ENCODE assay signal across 28 mouse cellular contexts in genomic region chr2:70962921-70963320, GRCm38 (mm10).
DNase-seq lines count a peak whose midpoint lies in the region; ATAC-seq and TF ChIP-seq lines count a peak whose summit lies in the region.
"Had no signal": no experiment of that assay in that cellular context is flagged by ENCODE, and none has a peak within 500 bp of the region (broad histone marks: within the 10 kb centered on the region; RNA-seq: fewer than 3 reads in every experiment).

No protein-coding gene starts in this region.

- no peak overlapping the region for H3K9ac ChIP-seq in liver, adult 2 months (ENCODE audit: low read depth, low read length)
- no peak overlapping the region for H3K9ac ChIP-seq in liver, embryonic 11.5 days (ENCODE audit: low read depth, low read length)
- H3K9ac ChIP-seq: embryonic facial prominence, embryonic 13.5 days; limb, embryonic 13.5 days; liver, embryonic 14.5 days; lung, embryonic 14.5 days; midbrain, embryonic 15.5 days; neural tube, embryonic 15.5 days; stomach, embryonic 15.5 days had no signal

- no peaks in the 10 kb centered on the region for H3K27me3 ChIP-seq in liver, adult 2 months (ENCODE audit: control insufficient read depth, insufficient read depth, low read length)
- no peaks in the 10 kb centered on the region for H3K27me3 ChIP-seq in liver, embryonic 11.5 days (replicated peaks; ENCODE audit: control insufficient read depth, insufficient read depth, low read length)
- H3K27me3 ChIP-seq: embryonic facial prominence, embryonic 13.5 days; limb, embryonic 13.5 days; midbrain, embryonic 15.5 days; neural tube, embryonic 15.5 days; stomach, embryonic 15.5 days had no signal

- no peak for ATAC-seq in liver, embryonic 11.5 days (replicated peaks; ENCODE audit: low FRiP score)
- ATAC-seq: forebrain, embryonic 16.5 days; hindbrain, embryonic 16.5 days; midbrain, embryonic 15.5 days had no signal

- H3K36me3 ChIP-seq in liver, adult 2 months (ENCODE audit: control insufficient read depth, insufficient read depth, low read length), result peaks cover 3% of the 10 kb centered on the region; the same call in 1 of the 2 replicates
- peaks cover 2% of the 10 kb centered on the region; the same call in 1 of the 2 replicates for H3K36me3 ChIP-seq in liver, embryonic 11.5 days (ENCODE audit: control insufficient read depth, insufficient read depth, low read length)
- no peaks in the 10 kb centered on the region for H3K36me3 ChIP-seq in macrophage (ENCODE audit: inconsistent target)
- H3K36me3 ChIP-seq: midbrain, embryonic 10.5 days; midbrain, embryonic 15.5 days; stomach, embryonic 15.5 days had no signal

- H3K4me1 ChIP-seq in liver, adult 2 months (ENCODE audit: control insufficient read depth, insufficient read depth, low read length), result no peaks in the 10 kb centered on the region
- H3K4me1 ChIP-seq in liver, embryonic 11.5 days (replicated peaks; ENCODE audit: control insufficient read depth, insufficient read depth, low read length), result no peaks in the 10 kb centered on the region
- H3K4me1 ChIP-seq: embryonic facial prominence, embryonic 13.5 days; midbrain, embryonic 15.5 days; stomach, embryonic 15.5 days had no signal

- WGBS in liver, adult 2 months, result 47% methylated on average over 1 of the region's 1 CpGs
- 85% methylated on average over 1 of the region's 1 CpGs for WGBS in liver, embryonic 11.5 days
- WGBS in macrophage (ENCODE audit: missing documents), result 92% methylated on average over 1 of the region's 1 CpGs

- no peak overlapping the region for H3K27ac ChIP-seq in liver, adult 2 months (replicated peaks; ENCODE audit: insufficient read depth, low read depth, low read length)
- H3K27ac ChIP-seq in liver, embryonic 11.5 days (ENCODE audit: low read depth, low read length), result no peak overlapping the region
- H3K27ac ChIP-seq in macrophage, result peak overlapping the region; percentile 93
- H3K27ac ChIP-seq: embryonic facial prominence, embryonic 13.5 days; limb, embryonic 13.5 days; liver, embryonic 14.5 days; midbrain, embryonic 10.5 days; midbrain, embryonic 15.5 days; neural tube, embryonic 15.5 days; stomach, embryonic 15.5 days had no signal

- no peaks in the 10 kb centered on the region for H3K79me2 ChIP-seq in liver, adult 2 months (ENCODE audit: control insufficient read depth, insufficient read depth, low read length)
- H3K79me2 ChIP-seq in macrophage (ENCODE audit: inconsistent target), result peaks cover 11% of the 10 kb centered on the region; the same call in 1 of the 2 replicates

- no peak overlapping the region for H3K4me3 ChIP-seq in liver, adult 2 months (ENCODE audit: insufficient read depth, low read depth, low read length)
- no peak overlapping the region for H3K4me3 ChIP-seq in liver, embryonic 11.5 days (ENCODE audit: low read depth, low read length)
- H3K4me3 ChIP-seq in macrophage (ENCODE audit: inconsistent target), result no peak overlapping the region
- H3K4me3 ChIP-seq: embryonic facial prominence, embryonic 13.5 days; left cerebral cortex, adult 2 months; limb, embryonic 13.5 days; midbrain, embryonic 10.5 days; midbrain, embryonic 15.5 days; neural tube, embryonic 15.5 days; stomach, embryonic 15.5 days had no signal

- no peak for TF ChIP-seq POLR2A in liver, adult 2 months (IDR thresholded peaks at IDR 0.05; ENCODE audit: extremely low read depth, insufficient read depth, low read length)

- no peak for TF ChIP-seq CTCF in liver, adult 2 months (IDR thresholded peaks at IDR 0.05; ENCODE audit: low read depth, low read length)

- DNase-seq in liver, adult 2 months (ENCODE audit: extremely low read depth, low read depth, low spot score), result peak; percentile 77
- no peak for DNase-seq in liver, embryonic 11.5 days (ENCODE audit: low spot score)
- DNase-seq in A20 (ENCODE audit: low read depth, low spot score), result peak; percentile 46
- peak; percentile 53 for DNase-seq in adrenal gland, postnatal 10 days
- DNase-seq in frontal cortex, postnatal 36 days (ENCODE audit: low spot score in 2 of 2), result no peak
- DNase-seq in frontal cortex, postnatal 14 days (ENCODE audit: low spot score in 2 of 2), result no peak
- DNase-seq in embryo, embryonic 9.5 days (ENCODE audit: extremely low spot score), result no peak
- DNase-seq: cerebellum, adult 8-10 months; embryo, embryonic 11 days; gastrocnemius, postnatal 14 days; kidney, adult 9 months; kidney, postnatal 14 days; lung, embryonic 14.5 days; lung, postnatal 14 days; retina, postnatal 1 day; right cerebral cortex, postnatal 14 days; thymus, postnatal 25 days had no signal

- H3K4me2 ChIP-seq in liver, embryonic 11.5 days, result no peak overlapping the region
- H3K4me2 ChIP-seq: embryonic facial prominence, embryonic 13.5 days; limb, embryonic 13.5 days; lung, embryonic 14.5 days; midbrain, embryonic 15.5 days; neural tube, embryonic 15.5 days; stomach, embryonic 15.5 days had no signal

- H3K9me3 ChIP-seq in liver, embryonic 11.5 days (ENCODE audit: control insufficient read depth, low read length), result no peaks in the 10 kb centered on the region
- H3K9me3 ChIP-seq: embryonic facial prominence, embryonic 13.5 days; limb, embryonic 13.5 days; midbrain, embryonic 10.5 days; midbrain, embryonic 15.5 days; neural tube, embryonic 15.5 days; stomach, embryonic 15.5 days had no signal

Comparison
In these comparisons a context has a peak if more than half of its experiments do, and no peak if none do; other contexts are left out.
1. DNase-seq: peak in liver, adult 2 months (single experiment), A20 (single experiment) and adrenal gland, postnatal 10 days (single experiment); none in liver, embryonic 11.5 days (single experiment), frontal cortex, postnatal 36 days (0 of 2), frontal cortex, postnatal 14 days (0 of 2) and embryo, embryonic 9.5 days (single experiment).